Mouse (Mus musculus): ENCODE measurements around the gene 4930558C23Rik.

Gene 4930558C23Rik

GRCm38 (mm10) chr3:95370101-95370500 lies 32.5 kb downstream of the 4930558C23Rik start:
- DNase-seq = peak; percentile 64

GRCm38 (mm10) chr3:95360276-95360675 lies 42.4 kb downstream of the 4930558C23Rik start:
- DNase-seq = peak; percentile 28

DNA sequence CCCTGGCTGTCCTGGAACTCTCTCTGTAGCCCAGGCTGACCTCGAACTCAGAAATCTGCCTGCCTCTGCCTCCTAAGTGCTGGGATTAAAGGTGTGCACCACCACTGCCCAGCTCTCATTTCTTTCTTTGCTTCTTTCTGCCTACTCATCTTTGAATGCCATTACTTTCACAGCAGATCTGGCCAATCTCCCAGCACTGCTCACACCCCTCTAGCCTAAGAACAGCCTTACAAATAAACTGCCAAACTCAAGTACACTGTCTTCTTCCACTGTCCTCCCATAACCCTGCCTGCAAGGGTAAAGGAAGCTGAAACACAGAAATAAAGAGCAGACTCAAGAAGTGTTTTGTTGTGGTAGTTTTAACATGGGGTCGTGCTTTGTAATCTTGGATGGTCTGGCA lies 44.9 kb downstream of the 4930558C23Rik start:
- peak; percentile 81 for DNase-seq

DNA sequence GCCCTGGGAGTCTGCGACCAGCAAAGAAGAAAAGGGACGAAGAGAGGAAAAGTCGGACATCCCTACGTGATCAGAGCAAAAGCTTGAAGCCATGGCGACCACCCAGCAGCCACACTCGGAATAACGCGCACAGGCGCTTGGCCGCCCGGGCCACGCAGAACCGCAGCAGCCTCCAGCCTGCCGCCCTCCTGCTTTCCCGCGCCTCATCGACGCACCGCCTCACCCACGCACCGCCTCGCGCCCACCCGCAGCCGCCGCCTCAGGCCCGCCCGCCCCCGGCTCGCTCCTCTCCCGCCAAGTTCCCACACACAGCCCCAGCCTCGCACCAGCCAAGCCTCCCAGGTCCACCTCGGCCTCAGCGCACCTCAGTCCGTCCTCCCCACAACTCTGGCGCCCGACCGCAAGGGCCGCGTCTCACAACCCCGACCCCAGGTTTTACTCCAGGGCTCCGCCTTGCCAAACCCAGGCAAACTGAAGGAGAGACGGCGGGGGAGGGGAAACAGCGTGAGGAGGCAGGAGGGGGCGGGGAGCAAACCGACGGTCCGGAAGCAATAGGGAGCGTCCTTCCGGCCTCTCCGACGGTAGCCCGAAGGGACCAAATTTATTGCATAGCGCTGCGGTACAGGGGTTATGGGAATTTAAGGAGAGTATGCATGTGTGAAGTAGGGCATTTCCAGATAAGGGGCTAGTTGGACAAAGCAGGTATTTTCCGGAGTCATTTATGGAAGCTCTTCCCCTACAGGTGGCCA lies 45.8 kb downstream of the 4930558C23Rik start, which contains the start of gene Setdb1:
Gene Setdb1 (minus strand): TSS at position 502 of the 749 bp plus-strand sequence.
- DNase-seq = peak; percentile 99

DNA sequence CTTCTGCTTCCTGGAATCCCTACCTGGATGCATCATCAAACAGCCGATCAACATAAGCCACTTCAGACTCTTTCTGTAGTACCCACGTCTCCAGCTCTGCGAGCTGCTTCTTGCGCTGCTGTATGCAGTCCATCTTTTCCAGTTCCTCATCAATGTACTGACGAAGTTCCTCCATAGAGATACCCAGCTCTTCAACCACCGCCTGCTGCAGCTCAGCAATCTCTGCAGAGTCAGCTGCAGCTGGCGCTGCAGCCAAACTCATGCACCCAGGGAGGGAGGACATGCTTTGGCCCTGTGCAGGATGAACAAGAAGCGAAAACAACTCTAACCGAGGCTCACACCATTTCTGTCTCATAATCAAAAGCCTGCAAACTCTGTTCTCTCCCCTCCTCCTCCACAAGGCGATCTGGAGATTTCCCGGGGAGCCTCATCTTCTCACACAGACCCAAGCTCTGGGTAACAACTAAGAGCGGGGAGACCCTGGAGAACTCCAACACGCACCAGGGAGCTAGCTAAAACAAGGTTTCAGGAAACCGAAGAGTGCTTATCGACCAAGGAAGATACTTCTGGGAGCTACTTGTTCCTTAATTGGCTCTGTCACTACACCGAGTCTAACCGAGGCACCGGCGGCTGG lies 46.6 kb downstream of the 4930558C23Rik start:
- peak; percentile 76 for DNase-seq

DNA sequence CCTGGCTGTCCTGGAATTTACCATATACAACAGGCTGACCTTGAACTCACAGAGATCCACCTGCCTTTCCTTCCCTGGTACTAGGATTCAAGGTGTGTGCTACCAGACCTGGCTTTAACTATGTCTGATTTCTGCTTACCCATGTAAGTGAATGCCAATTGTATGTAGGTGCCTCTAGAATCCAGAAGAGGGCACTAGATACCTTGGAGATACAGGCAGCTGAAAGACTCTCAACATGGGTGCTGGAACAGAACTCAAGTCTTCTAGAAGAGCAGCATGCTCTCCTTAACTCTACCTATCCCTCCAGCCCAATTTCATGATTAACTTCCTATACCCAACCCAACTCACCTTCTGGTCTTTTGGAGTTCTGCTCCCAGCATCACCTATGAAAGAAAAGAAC lies 53.1 kb downstream of the 4930558C23Rik start:
- DNase-seq = peak; percentile 43

DNA sequence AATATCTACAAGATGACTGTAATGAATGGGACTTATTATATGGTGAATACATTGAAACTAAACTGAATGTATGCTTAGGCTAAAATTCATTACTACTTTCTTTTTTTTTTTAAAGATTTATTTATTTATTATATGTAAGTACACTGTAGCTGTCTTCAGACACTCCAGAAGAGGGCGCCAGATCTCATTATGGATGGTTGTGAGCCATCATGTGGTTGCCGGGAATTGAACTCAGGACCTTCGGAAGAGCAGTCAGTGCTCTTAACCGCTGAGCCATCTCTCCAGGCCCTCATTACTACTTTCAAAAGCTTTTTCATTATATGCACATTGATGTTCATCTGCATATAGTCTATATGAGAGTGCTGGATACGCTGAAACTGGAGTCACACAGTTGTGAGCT lies 54.3 kb downstream of the 4930558C23Rik start:
- peak; percentile 11 for DNase-seq

DNA sequence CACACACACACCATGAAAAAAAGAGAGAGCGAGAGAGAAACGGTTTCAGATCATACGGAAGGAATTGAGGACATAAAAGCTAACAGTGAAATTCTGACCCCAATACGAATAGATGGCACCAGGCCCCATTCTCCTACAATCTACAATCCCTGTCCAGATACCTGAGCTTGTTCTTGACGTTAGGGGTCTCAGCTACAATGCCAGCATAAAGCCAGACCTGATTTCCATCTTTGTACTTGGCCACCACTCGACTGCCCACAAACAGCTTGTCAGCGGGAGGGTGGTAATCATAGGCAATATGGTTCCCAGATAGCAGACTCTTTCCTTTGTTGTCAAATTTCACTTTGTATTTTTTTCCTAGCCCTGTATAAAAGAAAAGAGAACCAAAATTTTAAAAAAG lies 56.2 kb downstream of the 4930558C23Rik start:
- peak; percentile 55 for DNase-seq

DNA sequence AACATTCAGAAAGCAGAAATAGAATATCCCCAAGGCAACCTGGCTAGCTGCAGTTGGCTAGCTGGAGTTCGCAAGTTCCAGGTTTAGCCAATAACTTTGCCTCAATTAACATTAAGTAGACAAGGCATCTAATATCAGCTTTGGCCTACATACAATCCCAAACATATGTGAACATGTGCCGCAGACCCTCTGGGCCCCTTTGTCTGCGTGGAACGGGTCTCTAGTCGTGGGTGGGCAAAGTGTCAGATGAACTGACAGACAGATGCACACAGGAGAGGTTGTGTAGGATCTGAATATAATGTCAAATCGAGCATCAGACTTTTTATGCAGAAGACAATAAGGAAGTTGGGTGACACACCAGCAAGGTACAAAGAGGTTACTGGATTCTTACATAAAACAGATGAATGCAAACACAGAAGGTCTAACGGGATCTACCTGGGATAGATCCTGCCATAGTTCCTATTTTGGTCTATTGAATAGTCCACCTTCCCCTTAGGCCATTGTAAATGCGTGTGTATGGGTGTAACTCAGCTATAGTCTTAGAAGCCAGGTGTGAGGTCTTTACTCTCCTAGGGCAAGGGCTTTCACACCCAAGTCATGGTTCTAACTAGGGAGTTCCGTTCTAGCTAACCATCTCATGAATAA lies 59.2 kb downstream of the 4930558C23Rik start:
- peak; percentile 31 for DNase-seq

DNA sequence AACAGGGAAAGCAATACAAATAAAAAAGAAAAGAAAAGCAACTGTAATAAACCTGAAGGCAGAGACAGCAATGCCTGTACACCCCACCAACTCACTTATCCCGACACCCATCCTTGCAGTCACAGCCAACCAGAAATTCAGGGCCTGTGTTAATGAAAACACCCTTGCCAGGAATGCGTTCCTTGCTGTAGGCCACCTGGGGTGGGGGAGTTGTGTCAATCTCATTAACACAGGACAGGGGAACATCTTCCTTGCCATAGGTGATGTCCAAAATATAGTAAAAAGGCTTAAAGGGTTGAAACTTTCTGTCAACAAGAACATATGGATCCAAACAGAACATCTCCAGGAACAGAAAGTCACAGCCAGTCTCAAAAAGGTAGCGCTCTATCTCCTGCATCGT lies 64.4 kb downstream of the 4930558C23Rik start:
- DNase-seq = peak; percentile 79

GRCm38 (mm10) chr3:95337345-95337744 lies 65.3 kb downstream of the 4930558C23Rik start:
- peak; percentile 86 for DNase-seq

All from heart, adult 11 months (tissue).